Mouse (Mus musculus): Measurements from ENCODE around the gene Tkt.

GRCm38 (mm10) chr14:30584077-30584476 is 35.9 kb downstream of the Tkt start:
- no peak for TF ChIP-seq CTCF (IDR thresholded peaks at IDR 0.05; ENCODE audit: insufficient read depth, low read length)
- TF ChIP-seq POLR2A (IDR thresholded peaks at IDR 0.05; ENCODE audit: borderline replicate concordance, extremely low read depth, low read depth, low read length) = no peak

Measured in lung, adult 2 months (tissue).